Mouse (Mus musculus): ENCODE measurements at regions not wholly inside any gene's neighbourhood (a gene's known extent, or its start where the extent isn't known, plus 50 kb on each side); places are given as distances from the start of the nearest gene placed in this dataset.
A peak's percentile ranks its signal among the peaks of the same experiment; 100 is the strongest.

- no peak for DNase-seq (ENCODE audit: low spot score)
These were observed 596.2 kb downstream of the Gm9195 start for GRCm38 (mm10) chr14:71895468-71895867.

GRCm38 (mm10) chr14:71894811-71895210 lies 596.8 kb downstream of the Gm9195 start:
- DNase-seq (ENCODE audit: low spot score) = no peak

DNA sequence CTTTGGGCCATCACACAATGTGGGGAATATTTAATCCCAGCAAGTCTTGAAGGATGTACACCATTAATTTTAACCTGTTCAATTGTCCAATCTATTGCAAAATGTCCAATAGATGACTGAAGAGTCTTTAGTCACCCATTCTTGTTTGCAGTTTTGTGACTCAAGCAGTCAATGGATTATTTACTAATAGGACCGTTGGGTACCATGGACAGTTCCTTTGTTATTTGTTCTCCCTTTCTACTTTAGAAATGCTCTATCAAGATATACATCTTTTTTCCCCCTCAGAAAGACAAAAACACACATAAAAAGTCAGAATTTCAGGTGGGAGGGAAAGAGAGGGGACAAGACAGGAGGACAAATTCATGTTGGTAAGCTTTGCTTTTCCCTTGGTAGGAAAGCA lies 598.3 kb downstream of the Gm9195 start:
- DNase-seq (ENCODE audit: low spot score) = no peak

DNA sequence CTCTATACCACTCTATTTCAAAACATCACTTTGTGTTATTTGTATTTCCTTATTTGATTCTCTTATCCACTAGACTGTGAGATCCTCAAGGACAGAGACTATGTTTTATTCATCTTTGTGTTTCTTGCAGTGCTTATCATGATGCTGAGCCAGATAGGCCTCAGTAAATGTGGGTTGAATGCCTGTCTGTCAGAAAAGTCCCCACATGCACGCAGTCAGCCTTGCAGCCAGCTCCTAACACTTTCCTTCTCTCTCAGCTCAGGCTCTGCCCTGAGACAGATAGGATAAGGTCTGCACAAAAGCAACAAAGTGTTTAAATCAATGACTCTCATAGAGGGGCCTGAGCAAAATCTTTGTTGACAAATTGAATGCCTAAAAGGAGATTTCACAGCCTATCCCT lies 600.0 kb downstream of the Gm9195 start:
- no peak for DNase-seq (ENCODE audit: low spot score)

GRCm38 (mm10) chr14:71882871-71883270 lies 608.8 kb downstream of the Gm9195 start:
- no peak for DNase-seq (ENCODE audit: low spot score)

- DNase-seq (ENCODE audit: low spot score) = no peak
These were observed 646.1 kb downstream of the Gm9195 start for GRCm38 (mm10) chr14:71845546-71845945.

DNA sequence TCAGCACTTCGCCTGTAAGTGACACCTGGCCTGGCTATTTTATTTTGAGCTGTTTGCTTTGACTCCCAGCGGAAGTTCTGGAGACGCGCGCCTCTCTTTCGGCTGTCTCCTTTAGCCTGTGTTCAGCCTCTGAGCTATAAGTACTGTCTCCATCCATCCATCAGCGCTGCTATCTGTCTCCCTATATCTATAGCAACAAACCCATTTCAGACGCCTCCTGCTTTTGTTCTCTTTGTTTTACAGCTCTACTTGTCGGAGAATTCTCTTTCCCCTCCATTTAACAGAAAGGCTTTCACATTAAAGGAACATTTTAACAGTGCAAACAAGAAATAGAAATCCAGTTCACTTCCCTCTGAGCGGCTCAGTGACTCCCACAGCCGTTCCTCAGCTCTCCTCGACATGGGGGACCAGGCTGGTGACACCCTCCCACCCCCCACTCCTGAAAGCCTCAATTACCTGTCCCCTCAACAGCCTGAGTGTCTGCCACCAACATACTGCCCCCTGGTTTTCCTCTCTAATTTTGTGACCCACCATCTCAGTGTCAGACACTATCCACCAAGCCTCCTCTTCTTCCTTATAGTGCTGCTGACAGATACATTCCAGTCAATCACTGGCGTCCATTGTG lies 682.7 kb downstream of the Gm9195 start:
- no peak for DNase-seq (ENCODE audit: low spot score)

DNA sequence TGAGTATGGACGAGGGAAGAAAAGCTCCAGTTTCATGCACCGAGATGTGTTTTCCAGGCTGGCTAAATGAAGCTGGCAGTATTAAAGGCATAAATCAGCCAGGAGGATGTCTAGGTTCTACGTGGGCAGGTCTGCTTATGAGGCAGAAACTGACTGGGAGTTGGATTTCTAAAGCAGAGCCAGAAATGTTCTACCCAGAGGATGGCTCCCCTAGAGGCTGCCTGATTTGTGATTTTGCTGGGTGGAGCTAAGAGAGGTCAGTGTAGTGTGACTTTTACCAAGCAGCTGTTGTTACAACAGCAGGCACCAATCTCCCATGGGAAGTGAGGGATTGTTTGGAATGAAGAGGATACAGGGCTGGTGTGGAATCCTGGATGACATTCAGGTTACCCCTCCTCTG lies 686.0 kb downstream of the Gm9195 start:
- no peak for DNase-seq (ENCODE audit: low spot score)

DNA sequence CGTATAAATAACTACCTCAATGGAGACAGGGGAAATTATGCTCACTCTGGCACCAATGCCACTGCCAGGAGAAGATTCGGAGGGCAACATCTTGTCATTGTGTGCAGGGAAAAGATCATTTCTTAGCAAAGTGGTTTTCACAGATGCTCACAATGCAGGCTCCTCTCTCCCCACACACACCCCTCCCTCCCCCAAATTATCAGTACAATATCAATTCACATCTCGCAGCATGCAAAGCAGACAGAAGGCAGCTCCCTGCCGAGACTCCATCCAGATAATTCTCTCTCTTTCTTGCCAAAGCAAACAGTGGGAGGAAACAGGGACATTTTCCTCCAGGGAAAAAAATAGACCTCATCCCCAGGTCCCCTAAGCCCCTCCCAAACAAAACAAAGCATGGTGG lies 691.8 kb downstream of the Gm9195 start:
- DNase-seq (ENCODE audit: low spot score) = no peak

DNA sequence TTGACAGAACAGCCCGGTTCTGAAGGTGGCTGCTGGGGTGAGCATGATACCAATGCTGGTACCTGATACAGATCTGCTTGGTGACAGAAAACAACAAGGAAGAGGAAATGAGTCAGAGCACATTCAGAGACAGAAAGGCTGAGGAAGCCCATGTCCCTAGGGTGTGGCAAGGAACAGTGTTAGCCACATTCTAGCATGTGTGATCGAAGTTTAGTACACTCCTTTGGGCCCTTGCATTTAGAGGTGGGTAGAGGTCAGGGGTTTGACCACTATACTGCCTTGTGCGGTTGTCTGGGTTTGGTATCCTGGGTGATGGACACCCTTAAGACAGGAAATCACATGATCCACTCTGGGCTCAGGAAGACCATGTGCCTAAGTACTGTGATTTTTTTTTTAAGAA lies 695.9 kb downstream of the Gm9195 start:
- no peak for DNase-seq (ENCODE audit: low spot score)

GRCm38 (mm10) chr14:71776990-71777525 lies 714.6 kb downstream of the Gm9195 start:
- no peak for DNase-seq (ENCODE audit: low spot score)

DNA sequence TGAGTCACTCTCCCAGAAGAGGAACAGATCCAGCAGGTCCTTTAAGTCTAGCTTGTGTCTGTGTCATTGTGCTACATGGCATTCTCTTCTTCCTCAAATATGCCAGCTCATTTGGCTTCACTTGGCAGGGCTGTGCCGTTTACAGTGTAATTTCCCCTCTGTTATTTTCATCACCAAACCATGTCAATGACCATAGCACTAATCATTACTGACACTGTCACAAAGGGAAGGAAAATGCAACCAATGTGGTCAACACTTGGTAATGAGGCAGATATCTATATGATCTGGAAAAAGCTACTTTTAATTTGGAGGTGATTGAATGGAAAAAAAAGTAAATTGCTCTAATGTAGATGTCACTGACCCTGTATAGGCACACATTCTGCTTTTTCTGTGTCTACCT lies 724.8 kb downstream of the Gm9195 start:
- DNase-seq (ENCODE audit: low spot score) = no peak

DNA sequence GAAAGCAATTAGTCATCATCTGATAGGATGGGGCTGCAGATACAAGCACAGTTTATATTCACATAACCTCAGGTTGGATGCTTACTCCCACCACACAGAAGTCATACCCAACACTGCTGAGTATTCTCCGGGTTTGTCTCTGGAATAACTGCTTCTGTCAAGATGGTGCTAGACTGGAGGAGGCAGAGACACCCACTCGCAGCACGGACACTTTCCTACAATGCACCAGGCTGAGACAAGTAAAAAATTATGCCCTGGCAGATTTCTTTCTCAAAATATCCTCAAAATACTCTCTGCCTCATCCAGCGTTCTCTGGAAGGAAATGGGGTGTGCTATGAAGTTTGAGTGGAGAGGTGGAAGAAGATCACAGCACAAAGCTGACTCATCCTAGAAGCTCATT lies 763.1 kb downstream of the Gm9195 start:
- no peak for DNase-seq (ENCODE audit: low spot score)

- no peak for DNase-seq (ENCODE audit: low spot score)
These were observed 768.1 kb downstream of the Gm9195 start for GRCm38 (mm10) chr14:71723526-71723925.

DNA sequence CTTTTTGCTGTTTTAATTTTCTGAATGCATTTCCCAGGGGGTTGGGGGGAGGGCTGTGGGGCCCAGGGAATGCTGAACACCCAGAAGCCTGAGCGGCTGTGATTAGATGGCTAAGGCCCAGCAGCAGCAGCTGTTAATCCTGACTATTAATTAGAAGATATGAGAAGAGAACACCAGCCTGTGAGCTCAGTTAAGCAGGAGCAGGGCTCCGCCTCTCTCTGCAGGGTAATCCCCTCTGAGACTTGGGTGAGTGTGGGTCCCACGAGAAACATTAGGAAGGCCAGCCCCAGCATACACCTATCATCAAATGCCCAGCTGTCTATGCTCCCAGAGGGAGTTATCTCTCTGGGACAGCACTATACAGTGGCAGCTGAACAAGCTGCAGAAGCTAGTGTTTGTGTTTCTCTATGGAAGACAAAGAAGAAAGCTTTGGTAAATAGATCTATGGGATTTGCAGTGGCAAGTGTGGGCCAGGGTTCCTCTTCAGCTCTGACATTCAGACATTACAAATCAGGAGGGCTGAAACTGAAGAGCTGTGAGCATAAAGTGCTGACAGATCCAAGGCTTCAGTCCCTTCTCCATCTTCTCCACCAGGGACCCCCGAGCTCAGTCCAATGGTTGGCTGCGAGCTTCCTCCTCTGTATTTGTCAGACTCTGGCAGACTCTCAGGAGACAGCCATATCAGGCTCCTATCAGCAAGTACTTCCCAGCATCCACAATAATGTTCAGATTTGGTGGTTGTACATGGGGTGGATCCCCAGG lies 781.9 kb downstream of the Gm9195 start:
- no peak for DNase-seq (ENCODE audit: low spot score)

DNA sequence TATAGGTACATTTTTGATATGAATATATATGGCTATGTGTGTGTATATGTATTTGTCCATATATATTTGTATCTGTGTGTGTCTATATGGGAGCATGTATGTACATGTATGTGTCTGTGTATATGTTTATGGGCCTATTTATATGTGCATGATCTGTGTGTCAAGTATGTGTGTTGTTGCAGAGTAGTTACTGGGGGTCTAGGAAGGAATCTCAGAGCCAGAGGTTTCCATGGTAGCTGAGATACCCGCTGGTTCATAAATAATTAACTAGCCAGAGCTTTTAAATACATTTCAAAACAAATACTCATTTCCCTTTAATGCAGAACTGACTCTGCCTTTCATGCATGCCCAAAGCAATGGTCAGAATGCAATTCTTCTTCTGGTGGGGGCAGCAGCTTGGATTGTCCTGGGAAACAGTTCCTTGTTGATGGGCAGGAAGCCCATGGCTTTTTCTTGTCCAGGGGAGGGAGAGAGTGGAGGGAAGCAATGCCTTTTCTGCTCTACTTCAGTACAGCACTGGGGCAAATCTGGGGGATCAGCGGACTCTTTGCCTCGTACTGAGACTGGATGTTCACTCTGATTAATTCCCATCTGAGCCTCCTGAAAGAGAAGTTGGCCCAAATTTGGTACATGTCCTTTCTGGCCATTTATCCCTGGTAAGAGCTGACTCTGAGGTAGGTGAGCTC lies 798.7 kb downstream of the Gm9195 start:
- DNase-seq (ENCODE audit: low spot score) = no peak

DNA sequence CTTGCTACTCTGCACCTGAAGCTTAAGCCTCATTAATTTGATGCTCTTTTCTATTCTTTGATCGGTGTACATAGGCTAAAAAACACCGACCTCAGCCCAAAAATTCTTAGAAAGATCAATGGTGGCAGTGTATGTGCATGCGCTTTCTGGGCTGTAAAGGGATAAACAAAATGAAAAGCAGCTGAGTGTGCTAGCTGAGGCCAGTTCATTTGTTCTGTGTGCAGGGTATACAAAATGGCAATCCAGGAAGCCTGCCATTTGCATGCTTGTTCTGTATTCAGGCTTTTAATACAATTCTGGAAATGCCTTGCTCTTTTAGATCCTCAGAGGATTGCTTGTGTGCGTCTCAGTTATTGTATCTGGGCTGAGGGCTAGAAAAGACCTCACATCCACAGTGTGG lies 817.1 kb downstream of the Gm9195 start:
- no peak for DNase-seq (ENCODE audit: low spot score)

DNA sequence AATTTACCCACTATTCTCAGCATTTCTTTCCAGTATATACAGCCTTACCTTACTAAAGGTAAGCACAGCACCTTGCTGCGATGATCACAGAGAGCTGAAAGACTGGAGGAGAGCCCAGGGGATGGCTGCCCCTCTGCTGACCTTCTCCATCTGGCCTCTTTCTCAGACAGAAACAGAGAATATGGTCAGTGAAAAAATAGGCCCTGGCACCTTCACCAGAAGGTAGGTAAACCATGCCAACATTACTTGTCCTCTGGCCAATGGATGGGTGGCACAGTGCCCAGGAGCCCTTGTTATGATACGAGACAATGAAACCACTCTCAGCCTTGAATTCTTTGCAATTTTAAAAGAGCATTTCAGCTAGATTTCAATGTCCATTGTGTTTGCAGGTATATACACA lies 817.8 kb downstream of the Gm9195 start:
- no peak for DNase-seq (ENCODE audit: low spot score)

GRCm38 (mm10) chr14:71672481-71672880 lies 819.2 kb downstream of the Gm9195 start:
- DNase-seq (ENCODE audit: low spot score) = no peak

GRCm38 (mm10) chr14:71671994-71672393 lies 819.6 kb downstream of the Gm9195 start:
- DNase-seq (ENCODE audit: low spot score) = no peak

- DNase-seq (ENCODE audit: low spot score) = peak; percentile 1
These were observed 821.2 kb downstream of the Gm9195 start for GRCm38 (mm10) chr14:71670435-71670834.

DNA sequence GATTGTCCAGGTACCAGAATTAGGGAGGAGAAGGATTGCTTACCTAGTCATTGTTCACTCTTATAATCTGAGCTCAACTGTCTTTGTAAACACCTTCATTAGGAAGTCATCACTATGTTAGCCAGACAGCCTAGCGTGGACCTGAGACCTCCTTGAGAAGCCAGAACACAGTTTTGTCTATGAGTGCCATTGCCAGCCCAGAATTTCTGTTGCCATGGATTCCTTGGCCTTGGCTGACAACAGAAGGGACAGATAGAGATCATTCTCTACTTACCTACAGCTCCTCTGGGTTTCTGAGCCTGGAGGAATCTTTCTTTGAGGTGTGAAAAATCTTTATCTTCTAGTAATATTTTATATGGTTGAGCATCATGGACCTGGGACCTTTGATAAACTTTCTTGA lies 825.0 kb downstream of the Gm9195 start:
- DNase-seq (ENCODE audit: low spot score) = no peak

GRCm38 (mm10) chr14:71660166-71660565 lies 831.5 kb downstream of the Gm9195 start:
- DNase-seq (ENCODE audit: low spot score) = no peak

Measured in T-cell, adult 2 months (primary cell).